Mouse (Mus musculus) heart, embryonic 13.5 days (tissue): ENCODE data around the gene Taar8a. TPM values are rescaled to one million over a fixed set of nuclear protein-coding genes. Genes with fewer than 3 reads are reported as not detected.
"Not testable (repeated sequence)": the region's sequence is repeated elsewhere in the genome, so short reads cannot be mapped to it uniquely, and the experiment has no call there.

Source experiments
- ATAC-seq: fragments of 200-750 bp; cut with Nextera tagmentation; 2 replicates; pipeline ENCODE4 v1.8.0; 2017; ENCODE audit warnings: moderate TSS enrichment; ENCODE audit not compliant: insufficient number of reproducible peaks, low FRiP score, low TSS enrichment; ENCODE audit errors: extremely low read depth
- H3K27ac ChIP-seq: fragments of 300-500 bp; sonication (generic); replicated peaks from 2 replicates; pipeline ENCODE4 v1.5.1; 2015; ENCODE audit warnings: moderate library complexity, mild to moderate bottlenecking, inconsistent platforms
- H3K27me3 ChIP-seq: fragments of 300-500 bp; sonication (generic); replicated peaks from 2 replicates; pipeline ENCODE4 v1.6.1; 2015; ENCODE audit warnings: mild to moderate bottlenecking, inconsistent platforms
- H3K36me3 ChIP-seq: fragments of 300-500 bp; sonication (generic); 2 replicates; pipeline ENCODE4 v1.6.1; 2015; ENCODE audit warnings: mild to moderate bottlenecking, inconsistent platforms
- H3K4me1 ChIP-seq: fragments of 300-500 bp; sonication (generic); 2 replicates; pipeline ENCODE4 v1.6.1; 2015; ENCODE audit warnings: inconsistent platforms
- H3K4me2 ChIP-seq: fragments of 300-500 bp; sonication (generic); 2 replicates; pipeline ENCODE4 v1.6.1; 2015; ENCODE audit warnings: inconsistent platforms, mild to moderate bottlenecking, moderate library complexity
- H3K4me3 ChIP-seq: fragments of 300-500 bp; sonication (generic); 2 replicates; pipeline ENCODE4 v1.5.1; 2015; ENCODE audit warnings: moderate library complexity, mild to moderate bottlenecking, inconsistent platforms
- H3K9ac ChIP-seq: fragments of 300-500 bp; sonication (generic); 2 replicates; pipeline ENCODE4 v1.6.1; 2015; ENCODE audit warnings: inconsistent platforms, mild to moderate bottlenecking, moderate library complexity
- H3K9me3 ChIP-seq: fragments of 300-500 bp; sonication (generic); 2 replicates; pipeline ENCODE4 v1.6.1; 2016; ENCODE audit warnings: inconsistent platforms
- WGBS: fragments of 180-500 bp; shearing (Covaris S2); methylation state at CpG from one replicate; pipeline ENCODE4 v1.1.7; 2015; ENCODE audit warnings: mixed read lengths; 5-methylcytosine and 5-hydroxymethylcytosine counted together
- polyA plus RNA-seq: library from polyadenylated mRNA; unstranded; fragments of >200 nt; fragmentation: Nextera tagmentation; extraction: Ambion mirVana; gene quantifications from 2 replicates; pipeline ENCODE4 v1.2.1, GENCODE M21; 2015

The Taar8a gene
- not detected in 2 replicates for polyA plus RNA-seq

DNA sequence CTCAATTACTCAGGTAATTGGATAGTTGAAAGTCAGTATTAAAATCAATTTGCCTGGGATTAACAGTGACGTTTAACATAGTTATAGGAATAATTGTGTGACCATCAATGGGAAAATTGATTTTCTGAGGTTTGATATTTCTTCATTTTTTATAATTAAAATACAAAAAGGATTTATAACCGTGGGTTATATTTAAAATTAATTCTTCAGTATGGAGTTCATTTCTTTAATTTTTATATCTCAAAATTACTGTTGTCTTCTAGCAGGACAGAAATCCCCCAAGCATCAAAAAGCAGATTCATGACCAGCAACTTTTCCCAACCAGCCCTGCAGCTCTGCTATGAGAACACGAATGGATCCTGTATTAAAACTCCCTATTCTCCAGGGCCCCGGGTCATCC, at the start of gene Taar8a:
Taar8a (plus strand) TSS at position 301 of the 400 bp plus-strand sequence.
- WGBS, result 83% methylated on average over 2 of the region's 4 CpGs
- H3K4me1 ChIP-seq, H3K9me3 ChIP-seq, H3K27me3 ChIP-seq, H3K9ac ChIP-seq, H3K4me3 ChIP-seq, H3K27ac ChIP-seq, H3K4me2 ChIP-seq, H3K36me3 ChIP-seq, ATAC-seq: not testable (repeated sequence)

DNA sequence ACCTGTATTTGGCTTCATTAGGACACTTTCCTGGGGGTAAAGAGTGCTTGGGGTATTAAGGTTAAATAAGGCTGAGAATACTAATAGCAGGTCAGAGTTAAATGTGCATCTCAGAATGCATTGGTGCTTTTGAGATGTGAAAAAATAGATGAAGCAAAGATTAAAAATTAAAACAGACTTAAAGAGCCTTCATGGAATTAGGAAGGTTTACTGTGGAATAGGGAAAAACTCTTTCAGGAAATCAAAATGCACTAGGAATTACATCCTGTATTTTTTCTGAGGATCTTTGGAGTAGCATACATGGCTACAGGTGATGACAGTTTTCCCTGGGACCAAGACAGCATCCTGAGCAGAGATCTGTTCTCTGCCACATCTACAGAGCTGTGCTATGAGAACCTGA, 49.4 kb upstream of the Taar8a start, which contains the start of gene Taar7d:
Taar7d (plus strand) TSS at position 301 of the 400 bp plus-strand sequence.
- Histone ChIP-seq H3K9me3 (no peaks in the 10 kb centered on the region), H3K4me1 (no peaks in the 10 kb centered on the region), H3K36me3 (no peaks in the 10 kb centered on the region), H3K4me3 (no peak within 1 kb of the TSS), H3K9ac (no peak within 1 kb of the TSS), H3K27me3 (no peaks in the 10 kb centered on the region), H3K4me2 (no peak within 1 kb of the TSS), H3K27ac (no peak within 1 kb of the TSS)
- no peak for ATAC-seq

DNA sequence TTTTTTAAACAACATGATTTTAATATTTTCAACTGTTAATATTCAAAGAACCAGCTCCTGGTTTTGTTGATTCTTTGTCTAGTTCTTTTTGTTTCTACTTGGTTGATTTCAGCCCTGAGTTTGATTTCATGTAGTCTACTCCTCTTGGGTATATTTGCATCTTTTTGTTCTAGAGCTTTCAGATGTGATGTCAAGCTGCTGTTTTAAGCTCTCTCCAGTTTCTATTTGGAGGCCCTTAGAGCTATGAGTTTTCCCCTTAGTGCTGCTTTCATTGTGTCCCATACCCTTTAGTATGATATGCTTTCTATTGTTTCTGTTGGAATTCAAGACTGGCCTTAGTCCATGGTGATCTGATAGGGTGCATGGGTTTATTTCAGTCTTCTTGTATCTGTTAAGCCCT, 45.0 kb upstream of the Taar8a start:
- H3K27ac ChIP-seq, result no peak overlapping the region
- H3K9me3 ChIP-seq, result no peaks in the 10 kb centered on the region
- no peaks in the 10 kb centered on the region for H3K4me1 ChIP-seq
- no peak overlapping the region for H3K4me3 ChIP-seq
- H3K36me3 ChIP-seq, result no peaks in the 10 kb centered on the region
- no peak for ATAC-seq
- no peaks in the 10 kb centered on the region for H3K27me3 ChIP-seq
- H3K4me2 ChIP-seq, result no peak overlapping the region
- no peak overlapping the region for H3K9ac ChIP-seq

DNA sequence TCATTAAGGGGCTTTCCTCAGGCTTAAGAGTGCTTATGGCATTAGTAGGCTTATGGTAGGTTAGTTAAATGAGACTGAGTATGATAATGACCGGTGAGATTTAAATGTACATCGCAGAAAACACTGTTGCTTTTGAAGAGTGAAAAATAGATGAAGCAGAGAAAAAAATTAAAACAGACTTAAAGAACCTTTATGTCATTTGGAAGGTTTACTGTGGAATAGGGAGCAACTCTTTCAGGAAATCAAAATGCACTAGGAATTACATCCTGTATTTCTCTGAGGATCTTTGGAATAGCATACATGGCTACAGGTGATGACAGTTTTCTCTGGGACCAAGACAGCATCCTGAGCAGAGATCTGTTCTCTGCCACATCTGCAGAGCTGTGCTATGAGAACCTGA, 39.0 kb upstream of the Taar8a start, which contains the start of gene Taar7e:
Taar7e (plus strand) TSS at position 301 of the 400 bp plus-strand sequence.
- Histone ChIP-seq H3K27ac (no peak within 1 kb of the TSS), H3K4me2 (no peak within 1 kb of the TSS), H3K27me3 (no peaks in the 10 kb centered on the region), H3K36me3 (no peaks in the 10 kb centered on the region), H3K9ac (no peak within 1 kb of the TSS), H3K4me1 (no peaks in the 10 kb centered on the region), H3K4me3 (no peak within 1 kb of the TSS), H3K9me3 (no peaks in the 10 kb centered on the region)
- 83% methylated on average over 2 of the region's 2 CpGs for WGBS
- no peak for ATAC-seq

DNA sequence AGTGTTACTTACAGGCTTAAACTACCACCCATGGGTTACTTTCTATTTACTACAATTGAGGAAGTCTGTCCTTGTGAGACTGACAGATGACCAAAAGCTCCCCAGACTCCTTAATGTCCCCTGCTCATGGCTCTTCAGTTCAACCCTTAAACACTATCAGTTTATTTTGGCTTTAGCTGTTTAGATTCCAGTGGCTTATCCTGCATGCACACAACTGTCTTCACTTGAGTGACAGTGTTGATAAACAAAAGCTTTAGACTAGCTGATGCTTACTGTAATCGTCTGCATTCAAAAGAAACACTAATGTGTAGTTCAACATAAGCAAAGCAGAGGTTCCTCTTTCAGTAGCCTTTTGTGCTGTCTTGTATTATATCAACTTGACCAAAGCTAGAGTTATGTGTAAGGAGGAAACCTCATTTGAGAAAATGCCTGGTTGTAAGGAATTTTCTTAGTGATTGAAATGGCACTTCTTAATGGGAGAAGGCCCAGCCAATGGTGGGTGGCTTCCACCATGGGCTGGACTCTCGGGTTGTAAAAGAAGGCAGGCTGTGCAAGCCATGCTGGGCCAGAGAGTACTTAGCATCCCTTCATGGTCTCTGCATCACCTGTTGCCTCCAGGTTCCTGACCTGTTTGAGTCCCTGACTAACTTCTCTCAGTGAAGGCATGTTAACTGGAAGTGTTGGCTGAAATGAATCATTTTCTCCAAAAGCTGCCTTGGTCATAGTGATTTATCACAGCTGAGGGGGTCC, 36.0 kb upstream of the Taar8a start:
- H3K36me3 ChIP-seq, result no peaks in the 10 kb centered on the region
- no peak overlapping the region for H3K9ac ChIP-seq
- ATAC-seq, result no peak
- no peaks in the 10 kb centered on the region for H3K27me3 ChIP-seq
- no peak overlapping the region for H3K4me3 ChIP-seq
- WGBS, result 38% methylated on average over 2 of the region's 2 CpGs
- no peaks in the 10 kb centered on the region for H3K9me3 ChIP-seq
- H3K27ac ChIP-seq, result no peak overlapping the region
- no peaks in the 10 kb centered on the region for H3K4me1 ChIP-seq
- H3K4me2 ChIP-seq, result no peak overlapping the region

DNA sequence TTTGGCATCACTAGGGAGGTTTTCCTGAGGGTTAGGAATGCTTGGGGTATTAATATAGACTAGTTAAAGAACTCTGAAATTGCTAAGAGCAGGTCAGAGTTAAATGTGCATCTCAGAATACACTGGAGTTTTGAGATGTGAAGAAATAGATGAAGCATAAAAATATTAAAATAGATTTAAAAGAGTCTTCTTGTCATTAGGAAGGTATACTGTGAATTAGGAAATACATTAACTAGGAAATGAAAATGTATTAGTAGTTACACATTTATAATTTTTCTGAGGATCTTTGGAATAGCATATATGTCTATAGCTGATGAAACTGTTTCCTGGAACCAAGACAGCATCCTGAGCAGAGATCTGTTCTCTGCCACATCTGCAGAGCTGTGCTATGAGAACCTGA, 27.1 kb upstream of the Taar8a start, which contains the start of gene Taar7f:
Taar7f (plus strand) TSS at position 301 of the 400 bp plus-strand sequence.
- ATAC-seq, result no peak
- no peak within 1 kb of the TSS for H3K4me2 ChIP-seq
- no peak within 1 kb of the TSS for H3K4me3 ChIP-seq
- no peak within 1 kb of the TSS for H3K27ac ChIP-seq
- H3K27me3 ChIP-seq, result no peaks in the 10 kb centered on the region
- no peak within 1 kb of the TSS for H3K9ac ChIP-seq
- H3K9me3 ChIP-seq, result no peaks in the 10 kb centered on the region
- H3K4me1 ChIP-seq, result no peaks in the 10 kb centered on the region
- no peaks in the 10 kb centered on the region for H3K36me3 ChIP-seq

DNA sequence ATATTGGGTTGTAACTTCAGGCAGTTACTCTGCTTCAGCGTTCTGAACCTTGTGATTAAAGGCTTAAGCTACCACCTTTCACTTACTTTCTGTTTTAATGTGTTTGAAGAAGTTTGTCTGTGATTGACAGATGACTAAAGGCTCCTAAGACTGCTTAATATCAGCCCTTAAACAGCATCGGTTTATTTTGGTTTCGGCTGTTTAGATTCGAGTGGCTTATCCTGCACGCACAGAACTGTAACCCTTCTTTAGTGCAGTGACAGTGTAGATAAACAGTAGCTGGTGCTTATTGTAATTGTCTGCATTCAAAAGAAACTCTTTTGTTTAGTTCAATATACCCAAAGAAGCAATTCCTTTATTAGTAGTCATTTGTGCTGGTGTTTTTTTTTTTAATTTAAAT, 24.3 kb upstream of the Taar8a start:
- Histone ChIP-seq H3K36me3 (no peaks in the 10 kb centered on the region), H3K27ac (no peak overlapping the region), H3K9me3 (no peaks in the 10 kb centered on the region), H3K4me2 (peak overlapping the region; percentile 28), H3K9ac (no peak overlapping the region), H3K27me3 (no peaks in the 10 kb centered on the region), H3K4me3 (no peak overlapping the region), H3K4me1 (no peaks in the 10 kb centered on the region)
- WGBS, result 25% methylated on average over 5 of the region's 5 CpGs
- ATAC-seq, result no peak

DNA sequence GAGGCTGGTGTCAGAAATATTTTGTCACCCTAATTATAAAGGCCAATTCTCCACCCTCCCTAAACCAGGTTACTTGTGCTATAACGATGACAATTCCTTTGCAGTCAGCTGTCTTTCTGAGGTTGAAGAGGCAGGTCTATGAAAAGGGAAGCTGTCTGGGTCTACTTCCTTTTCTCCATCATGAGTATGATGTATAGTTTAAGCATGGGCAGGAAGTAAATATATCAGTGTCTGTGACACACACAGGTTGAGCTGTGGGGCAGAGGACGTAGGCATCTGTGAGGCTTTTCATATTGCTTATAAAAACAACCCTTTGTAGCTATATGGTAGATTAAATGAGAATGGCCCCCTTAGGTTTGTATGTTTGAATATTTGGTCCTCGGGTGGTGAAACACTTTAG, 17.3 kb upstream of the Taar8a start:
- no peaks in the 10 kb centered on the region for H3K27me3 ChIP-seq
- no peak for ATAC-seq
- H3K4me1 ChIP-seq, result no peaks in the 10 kb centered on the region
- no peaks in the 10 kb centered on the region for H3K36me3 ChIP-seq
- H3K4me3 ChIP-seq, result no peak overlapping the region
- 81% methylated on average over 3 of the region's 3 CpGs for WGBS
- no peak overlapping the region for H3K9ac ChIP-seq
- no peak overlapping the region for H3K27ac ChIP-seq
- no peak overlapping the region for H3K4me2 ChIP-seq
- H3K9me3 ChIP-seq, result no peaks in the 10 kb centered on the region

DNA sequence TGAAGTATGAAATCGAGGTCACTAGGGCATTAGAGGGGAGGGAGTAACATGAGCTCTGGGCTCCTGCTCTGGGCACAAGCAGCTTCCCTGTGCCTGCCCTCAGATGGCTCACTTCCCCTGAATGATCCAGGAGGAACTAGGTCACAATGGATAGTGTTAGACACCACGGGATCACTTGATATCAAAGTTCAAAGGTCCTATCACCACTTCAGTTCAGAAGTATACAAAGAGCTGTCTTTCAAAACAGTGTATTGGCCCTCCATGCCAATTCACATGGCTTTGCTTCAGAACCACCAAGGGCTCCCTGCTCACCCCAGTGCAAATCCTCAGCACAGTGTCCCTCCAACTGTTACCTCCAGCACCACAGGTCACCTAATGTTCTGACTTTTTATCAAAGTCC, 1.5 kb upstream of the Taar8a start:
- not testable (repeated sequence) for H3K9ac ChIP-seq, H3K4me3 ChIP-seq, H3K4me1 ChIP-seq, H3K4me2 ChIP-seq, H3K27ac ChIP-seq, H3K27me3 ChIP-seq, H3K9me3 ChIP-seq, H3K36me3 ChIP-seq, ATAC-seq
- WGBS, result 31% methylated on average over 2 of the region's 2 CpGs

DNA sequence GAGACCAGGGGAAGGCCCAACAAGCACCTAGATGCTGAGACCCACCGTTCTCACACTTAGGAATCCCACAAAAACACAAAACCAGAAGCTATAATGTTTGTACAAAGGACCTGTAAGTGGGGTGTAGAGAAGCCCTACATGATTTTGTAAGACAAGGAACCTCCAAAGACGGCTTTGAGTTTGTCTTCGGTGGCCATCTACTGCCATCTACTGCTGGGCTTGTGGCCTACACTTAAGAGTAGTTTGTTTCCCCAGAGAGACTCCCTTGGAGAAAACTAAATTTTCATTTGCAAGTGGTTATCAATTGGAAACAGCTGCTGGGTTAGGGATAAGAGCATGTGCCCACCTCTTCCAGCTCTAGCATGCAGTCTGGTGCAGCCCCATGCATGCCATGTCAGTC, 3.9 kb downstream of the Taar8a start:
- no peak overlapping the region for H3K27ac ChIP-seq
- no peak overlapping the region for H3K9ac ChIP-seq
- no peak for ATAC-seq
- H3K9me3 ChIP-seq, result no peaks in the 10 kb centered on the region
- WGBS, result 27% methylated on average over 3 of the region's 3 CpGs
- no peaks in the 10 kb centered on the region for H3K36me3 ChIP-seq
- no peak overlapping the region for H3K4me2 ChIP-seq
- H3K4me1 ChIP-seq, result no peaks in the 10 kb centered on the region
- H3K4me3 ChIP-seq, result no peak overlapping the region
- H3K27me3 ChIP-seq, result no peaks in the 10 kb centered on the region

DNA sequence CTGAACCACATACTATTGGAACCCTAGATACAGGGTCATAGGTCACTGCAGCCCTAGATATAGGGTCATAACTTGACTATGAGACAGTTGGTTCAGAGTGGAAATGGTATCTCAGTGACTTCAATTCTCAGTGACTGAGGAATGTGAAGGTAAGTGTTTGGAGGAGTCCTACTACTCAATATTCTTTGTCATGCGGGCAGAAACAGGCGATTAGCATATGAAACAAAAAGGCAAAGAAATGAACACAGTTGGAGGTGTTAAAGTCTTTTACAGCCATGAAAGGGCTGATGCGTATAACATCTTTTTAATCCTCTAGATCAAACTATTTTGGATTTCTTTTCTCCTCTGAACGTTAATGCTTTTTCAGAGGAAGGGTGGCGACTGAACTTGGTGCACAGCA, 9.6 kb downstream of the Taar8a start:
- ATAC-seq, result no peak
- WGBS, result 69% methylated on average over 5 of the region's 5 CpGs

DNA sequence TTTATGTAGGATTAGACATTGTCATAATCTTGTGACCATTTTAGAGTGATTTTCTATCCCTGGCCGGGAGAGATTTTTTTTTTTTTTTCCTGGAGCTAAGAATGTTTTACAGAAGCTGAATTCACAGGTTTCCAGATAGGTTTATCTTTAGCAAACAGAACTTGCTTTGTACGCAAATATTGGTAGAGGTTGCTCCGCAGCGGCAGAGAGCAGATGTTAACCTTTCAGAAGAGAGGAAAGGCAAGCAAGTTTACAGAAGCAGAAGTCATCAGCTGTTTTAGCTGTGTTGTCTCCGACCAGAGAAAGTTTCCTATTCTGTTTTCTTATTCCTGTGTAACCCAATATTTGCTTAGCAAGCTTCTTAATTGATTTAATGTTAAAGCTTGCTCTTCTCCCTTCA, 10.3 kb downstream of the Taar8a start:
- no peak overlapping the region for H3K9ac ChIP-seq
- 53% methylated on average over 5 of the region's 5 CpGs for WGBS
- H3K9me3 ChIP-seq, result no peaks in the 10 kb centered on the region
- H3K27ac ChIP-seq, result no peak overlapping the region
- no peak overlapping the region for H3K4me2 ChIP-seq
- no peak overlapping the region for H3K4me3 ChIP-seq
- ATAC-seq, result no peak
- H3K4me1 ChIP-seq, result no peaks in the 10 kb centered on the region
- H3K36me3 ChIP-seq, result no peaks in the 10 kb centered on the region
- H3K27me3 ChIP-seq, result no peaks in the 10 kb centered on the region

More for the DNA sequence above, 9.6 kb downstream of the Taar8a start:
- Histone ChIP-seq H3K9ac (no peak overlapping the region), H3K4me3 (no peak overlapping the region), H3K9me3 (no peaks in the 10 kb centered on the region), H3K4me2 (no peak overlapping the region), H3K4me1 (no peaks in the 10 kb centered on the region), H3K27me3 (no peaks in the 10 kb centered on the region), H3K27ac (no peak overlapping the region), H3K36me3 (no peaks in the 10 kb centered on the region)
